Mouse (Mus musculus): ENCODE results near the gene Nectin3.

Nectin3 gene

GRCm38 (mm10) chr16:46498421-46498789 lies at the start of gene Nectin3:
TSS of gene Nectin3 (minus strand) at chr16:46498525.
- no peak for DNase-seq (ENCODE audit: low spot score in 2 of 2)

DNA sequence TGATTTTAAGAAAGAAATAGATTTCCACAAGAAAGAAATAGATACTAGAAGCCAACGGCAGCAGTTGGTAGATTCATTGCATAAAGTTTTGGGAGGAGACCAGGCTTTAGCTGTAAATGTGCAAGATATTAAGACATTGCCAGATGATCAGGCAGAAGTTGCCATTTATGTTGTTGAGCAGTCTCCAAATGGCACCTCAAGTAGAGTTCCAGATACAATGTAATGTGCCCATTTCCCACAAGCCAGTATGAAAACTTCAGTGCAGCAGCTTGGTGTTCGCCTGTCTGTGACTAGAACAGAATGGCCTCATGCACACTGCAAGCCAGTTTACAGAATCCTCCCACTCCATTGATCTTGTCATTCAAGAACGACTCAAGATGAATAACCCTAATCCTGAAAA lies 39.8 kb upstream of the Nectin3 start:
- no peak for DNase-seq (ENCODE audit: low spot score in 2 of 2)

- DNase-seq (ENCODE audit: low spot score in 2 of 2), result no peak
These were observed 34.3 kb upstream of the Nectin3 start for GRCm38 (mm10) chr16:46532465-46533254.

- DNase-seq (ENCODE audit: low spot score in 2 of 2), result no peak
These were observed 32.7 kb upstream of the Nectin3 start for GRCm38 (mm10) chr16:46531023-46531422.

DNA sequence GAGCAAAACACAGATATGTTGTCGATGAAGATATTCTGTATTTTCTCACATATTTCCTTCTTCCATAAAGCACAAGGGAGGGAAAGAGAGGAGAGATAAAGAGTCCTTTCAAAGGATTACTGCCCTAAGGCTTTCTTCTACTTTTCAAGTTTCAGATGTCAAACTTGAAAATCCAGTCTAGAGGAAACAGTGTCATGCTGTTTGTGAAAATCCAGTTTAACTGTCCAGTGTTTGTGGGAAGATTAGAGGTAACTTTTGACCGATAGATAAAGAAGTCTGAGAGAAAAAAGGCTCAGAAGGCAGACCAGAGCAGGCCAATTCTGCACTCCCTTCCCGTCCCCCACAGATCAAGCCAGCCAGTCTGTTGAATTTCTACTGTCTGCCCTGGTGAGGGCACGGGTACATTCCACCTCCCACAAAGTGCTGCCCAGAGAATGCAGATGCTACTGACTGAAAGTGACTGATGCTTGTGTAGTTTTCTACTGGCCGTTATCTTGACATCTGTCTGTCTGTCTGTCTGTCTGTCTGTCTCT lies 22.6 kb upstream of the Nectin3 start:
- DNase-seq (ENCODE audit: low spot score in 2 of 2), result no peak

GRCm38 (mm10) chr16:46519606-46520005 lies 21.3 kb upstream of the Nectin3 start:
- DNase-seq (ENCODE audit: low spot score in 2 of 2), result no peak

GRCm38 (mm10) chr16:46507944-46508333 lies 9.6 kb upstream of the Nectin3 start:
- DNase-seq (ENCODE audit: low spot score in 2 of 2), result no peak

DNA sequence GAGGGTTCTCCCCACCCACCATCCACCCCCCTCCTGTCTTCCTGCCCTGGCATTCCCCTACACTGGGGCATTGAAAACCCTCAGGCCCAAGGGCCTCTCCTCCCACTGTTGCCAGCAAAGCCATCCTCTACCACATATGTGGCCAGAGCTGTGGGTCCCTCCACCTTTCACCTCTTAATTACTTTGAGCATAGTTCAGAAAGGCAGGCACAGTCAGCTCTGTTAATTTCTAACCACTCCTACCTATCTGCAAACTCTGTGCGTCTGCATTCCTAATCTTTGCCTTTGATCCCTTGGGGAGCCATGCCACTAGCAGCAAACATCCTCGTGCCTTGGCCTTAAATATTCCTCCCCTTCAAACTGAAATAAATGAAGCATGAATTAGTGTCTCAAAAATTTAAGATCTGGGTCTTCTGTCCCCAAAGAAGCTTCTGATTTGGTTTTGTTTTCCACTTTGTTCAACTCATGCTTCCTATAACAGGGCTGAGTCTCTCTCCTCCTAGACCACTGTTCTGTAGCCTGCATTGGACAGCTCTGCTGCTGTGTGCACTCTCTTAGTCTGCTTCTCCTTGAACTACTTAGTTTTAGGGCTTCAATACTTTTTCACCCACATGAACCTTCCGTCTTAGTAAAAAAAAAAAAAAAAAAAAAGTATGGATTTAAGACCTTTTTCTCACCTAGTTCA lies 9.1 kb upstream of the Nectin3 start:
- no peak for DNase-seq (ENCODE audit: low spot score in 2 of 2)

GRCm38 (mm10) chr16:46504006-46504405 lies 5.7 kb upstream of the Nectin3 start:
- no peak for DNase-seq (ENCODE audit: low spot score in 2 of 2)

GRCm38 (mm10) chr16:46502311-46502710 lies 4.0 kb upstream of the Nectin3 start:
- DNase-seq (ENCODE audit: low spot score in 2 of 2), result no peak

GRCm38 (mm10) chr16:46500759-46501158 lies 2.4 kb upstream of the Nectin3 start:
- no peak for DNase-seq (ENCODE audit: low spot score in 2 of 2)

GRCm38 (mm10) chr16:46497686-46498420 lies 472 bp downstream of the Nectin3 start:
- DNase-seq (ENCODE audit: low spot score in 2 of 2), result peak; percentile 31 to 44

DNA sequence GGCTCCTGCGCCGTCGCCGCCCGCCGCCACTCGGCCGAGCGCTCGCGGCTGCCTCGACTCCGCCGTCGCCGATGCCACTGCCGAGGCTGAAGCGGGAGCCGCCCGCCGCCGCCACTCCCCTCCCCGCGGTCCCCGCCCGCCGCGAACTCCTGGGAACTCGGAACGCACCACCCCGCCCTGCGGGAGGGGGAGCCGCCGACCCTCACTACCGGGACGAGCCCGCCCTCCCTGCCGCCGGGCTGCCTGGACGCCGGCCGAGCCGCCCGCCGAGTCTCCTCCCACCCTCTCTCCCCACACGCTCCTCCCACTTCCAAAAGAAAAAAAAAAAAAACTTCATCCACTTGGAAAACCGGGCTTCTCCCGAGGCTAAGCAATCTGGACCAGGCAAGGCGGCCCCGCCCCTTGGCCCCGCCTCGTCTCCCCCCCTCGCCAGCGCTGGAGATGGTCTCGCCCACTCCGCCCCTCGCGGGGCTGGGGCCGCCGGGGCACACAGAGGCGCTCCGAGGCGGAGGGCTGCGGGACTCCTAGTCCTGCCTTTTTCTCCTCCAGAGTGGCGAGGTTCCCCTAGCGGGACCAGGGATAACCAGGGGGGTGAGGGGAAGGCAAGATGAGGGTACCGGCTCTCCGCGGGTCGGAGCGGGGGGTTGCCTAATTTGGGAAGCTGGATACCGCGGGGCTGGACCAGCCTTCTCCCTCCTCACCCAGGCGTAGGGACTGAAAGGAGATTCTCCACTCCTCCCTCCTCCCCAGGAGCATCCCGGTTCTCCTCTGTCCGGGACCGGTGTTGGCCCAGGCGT lies 1.2 kb downstream of the Nectin3 start:
- DNase-seq (ENCODE audit: low spot score in 2 of 2), result peak; percentile 89 to 90

GRCm38 (mm10) chr16:46496031-46496868 lies 2.1 kb downstream of the Nectin3 start:
- DNase-seq (ENCODE audit: low spot score in 2 of 2), result peak; percentile 5 to 11

DNA sequence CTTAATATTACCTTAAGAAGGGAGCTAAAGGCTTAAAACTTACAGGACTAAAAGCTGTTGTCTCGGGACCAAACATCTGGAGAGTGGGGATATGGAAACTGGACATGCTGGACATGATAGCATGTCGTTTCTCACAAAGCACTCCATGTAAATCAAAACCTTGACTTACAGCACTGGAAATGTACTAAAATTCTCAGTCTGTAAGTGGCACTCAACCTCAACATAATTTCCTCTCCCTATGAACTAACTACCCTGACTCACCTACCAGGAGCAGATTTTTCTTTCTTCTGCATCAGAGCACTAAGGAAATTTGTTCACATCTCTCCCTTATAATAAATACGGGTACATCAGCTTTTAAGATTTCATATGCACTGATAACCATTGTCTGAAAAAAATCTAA lies 3.1 kb downstream of the Nectin3 start:
- DNase-seq (ENCODE audit: low spot score in 2 of 2), result no peak

- peak; percentile 26 to 45 for DNase-seq (ENCODE audit: low spot score in 2 of 2)
These were observed 10.8 kb downstream of the Nectin3 start for GRCm38 (mm10) chr16:46487436-46488097.

- no peak for DNase-seq (ENCODE audit: low spot score in 2 of 2)
These were observed 21.0 kb downstream of the Nectin3 start for GRCm38 (mm10) chr16:46477336-46477735.

GRCm38 (mm10) chr16:46451421-46451820 lies 46.9 kb downstream of the Nectin3 start:
- no peak for DNase-seq (ENCODE audit: low spot score in 2 of 2)

GRCm38 (mm10) chr16:46449013-46449412 lies 49.3 kb downstream of the Nectin3 start:
- no peak for DNase-seq (ENCODE audit: low spot score in 2 of 2)

DNA sequence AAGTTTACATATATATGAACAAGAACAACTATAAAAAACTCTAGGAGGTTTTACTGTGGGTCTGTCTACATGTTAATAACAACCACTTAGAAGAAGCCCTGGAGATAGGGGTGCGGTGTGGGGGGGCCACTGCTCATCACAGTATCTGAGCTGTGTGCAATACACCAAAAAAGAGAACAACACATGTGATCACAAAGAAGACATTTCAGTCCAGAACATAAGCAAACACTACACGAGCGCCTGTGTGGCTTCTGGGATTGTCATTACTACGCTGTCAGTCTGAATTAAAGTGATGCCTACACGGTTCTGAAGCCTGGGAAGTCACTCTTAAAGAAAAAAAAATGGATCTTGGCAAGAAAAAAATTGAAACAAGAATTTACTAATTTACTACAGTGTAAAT lies 67.0 kb downstream of the Nectin3 start:
- DNase-seq (ENCODE audit: low spot score in 2 of 2), result no peak
